Mouse (Mus musculus): Measurements from ENCODE around the gene Fbxo34. TPM values are rescaled to one million over a fixed set of nuclear protein-coding genes. Genes with fewer than 3 reads are reported as not detected.

The Fbxo34 gene
- total and polyA plus RNA-seq, 2 experiments, result 9.7 to 12.7 TPM

- no peak for DNase-seq (ENCODE audit: extremely low read depth, low read depth, low spot score)
- Histone ChIP-seq H3K4me3 (ENCODE audit: insufficient read depth, low read depth, low read length) (no peak overlapping the region), H3K79me2 (ENCODE audit: control insufficient read depth, insufficient read depth, low read length) (no peaks in the 10 kb centered on the region), H3K36me3 (ENCODE audit: control insufficient read depth, insufficient read depth, low read length) (no peaks in the 10 kb centered on the region), H3K9ac (ENCODE audit: low read depth, low read length) (no peak overlapping the region), H3K27ac (replicated peaks; ENCODE audit: insufficient read depth, low read depth, low read length) (no peak overlapping the region), H3K4me1 (ENCODE audit: control insufficient read depth, insufficient read depth, low read length) (no peaks in the 10 kb centered on the region), H3K27me3 (ENCODE audit: control insufficient read depth, insufficient read depth, low read length) (no peaks in the 10 kb centered on the region)
- TF ChIP-seq POLR2A (IDR thresholded peaks at IDR 0.05; ENCODE audit: extremely low read depth, insufficient read depth, low read length), result no peak
- TF ChIP-seq CTCF (IDR thresholded peaks at IDR 0.05; ENCODE audit: low read depth, low read length), result no peak
- 87% methylated on average over 11 of the region's 11 CpGs for WGBS
Measured at GRCm38 (mm10) chr14:47574721-47575120, 124.5 kb downstream of the Fbxo34 start.

DNA sequence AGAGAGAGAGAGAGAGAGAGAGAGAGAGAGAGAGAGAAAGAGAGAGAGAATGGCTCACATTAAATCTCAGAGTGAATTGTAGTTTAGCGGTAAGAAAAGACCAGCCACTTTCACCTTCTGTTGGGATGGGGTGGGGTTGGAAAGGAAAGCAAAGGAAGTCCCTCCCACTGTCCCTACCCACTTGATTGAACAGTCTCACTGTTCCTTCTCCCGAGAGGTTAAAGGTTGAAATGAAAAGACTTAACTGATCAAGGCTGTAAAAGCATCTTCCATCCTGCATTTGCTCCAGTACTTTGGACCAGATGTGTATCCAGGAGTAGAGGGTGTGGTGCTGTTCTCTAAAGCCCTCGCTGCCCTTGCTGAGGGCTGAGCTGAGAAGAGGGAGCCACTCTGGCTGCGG lies 126.5 kb downstream of the Fbxo34 start:
- 71% methylated on average over 4 of the region's 4 CpGs for WGBS

DNA sequence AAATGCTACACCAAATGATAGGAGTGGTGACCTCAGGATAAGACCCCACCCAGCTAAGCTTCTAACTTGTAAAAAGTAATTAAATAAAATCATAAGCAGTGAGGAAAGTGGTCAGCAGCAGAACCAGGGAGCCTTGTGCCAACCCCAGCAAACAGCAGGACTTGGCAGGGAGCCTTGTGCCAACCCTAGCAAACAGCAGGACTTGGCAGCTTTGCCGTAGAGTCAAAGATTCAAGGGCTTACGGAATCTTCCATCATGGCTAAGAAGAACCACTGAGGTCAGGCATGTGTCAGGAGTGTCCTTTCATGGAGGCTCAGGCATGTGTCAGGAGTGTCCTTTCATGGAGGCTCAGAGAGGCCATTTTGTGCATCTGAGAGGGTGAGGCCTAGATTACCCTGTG lies 127.9 kb downstream of the Fbxo34 start:
- WGBS, result 16% methylated on average over 2 of the region's 2 CpGs

More for the DNA sequence above, 126.5 kb downstream of the Fbxo34 start:
- TF ChIP-seq POLR2A (IDR thresholded peaks at IDR 0.05; ENCODE audit: extremely low read depth, insufficient read depth, low read length) (no peak), CTCF (IDR thresholded peaks at IDR 0.05; ENCODE audit: low read depth, low read length) (no peak)
- no peak overlapping the region for H3K9ac ChIP-seq (ENCODE audit: low read depth, low read length)
- no peak for DNase-seq (ENCODE audit: extremely low read depth, low read depth, low spot score)
- no peaks in the 10 kb centered on the region for H3K4me1 ChIP-seq (ENCODE audit: control insufficient read depth, insufficient read depth, low read length)
- H3K4me3 ChIP-seq (ENCODE audit: insufficient read depth, low read depth, low read length), result no peak overlapping the region
- H3K79me2 ChIP-seq (ENCODE audit: control insufficient read depth, insufficient read depth, low read length), result no peaks in the 10 kb centered on the region
- no peaks in the 10 kb centered on the region for H3K27me3 ChIP-seq (ENCODE audit: control insufficient read depth, insufficient read depth, low read length)
- H3K27ac ChIP-seq (replicated peaks; ENCODE audit: insufficient read depth, low read depth, low read length), result no peak overlapping the region
- no peaks in the 10 kb centered on the region for H3K36me3 ChIP-seq (ENCODE audit: control insufficient read depth, insufficient read depth, low read length)

DNA sequence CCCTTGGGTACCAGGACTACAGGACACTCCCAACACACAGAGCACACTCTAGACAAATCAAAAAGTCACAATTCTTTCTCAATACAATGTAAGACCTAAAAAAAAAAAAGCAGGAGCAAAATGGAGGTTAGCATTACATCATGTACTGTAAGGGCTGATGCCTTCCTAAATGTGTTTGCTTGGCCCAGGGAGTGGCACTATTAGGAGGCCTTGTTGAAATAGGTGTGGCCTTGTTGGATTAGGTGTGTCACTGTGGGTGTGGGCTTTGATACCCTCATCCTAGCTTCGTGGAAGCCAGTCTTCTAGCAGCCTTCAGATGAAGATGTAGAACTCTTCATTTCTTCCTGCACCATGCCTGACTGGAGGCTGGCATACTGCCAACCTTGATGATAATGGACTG lies 131.1 kb downstream of the Fbxo34 start:
- no peaks in the 10 kb centered on the region for H3K36me3 ChIP-seq (ENCODE audit: control insufficient read depth, insufficient read depth, low read length)
- no peak overlapping the region for H3K4me3 ChIP-seq (ENCODE audit: insufficient read depth, low read depth, low read length)
- H3K9ac ChIP-seq (ENCODE audit: low read depth, low read length), result no peak overlapping the region
- no peak for DNase-seq (ENCODE audit: extremely low read depth, low read depth, low spot score)
- H3K27me3 ChIP-seq (ENCODE audit: control insufficient read depth, insufficient read depth, low read length), result no peaks in the 10 kb centered on the region
- H3K4me1 ChIP-seq (ENCODE audit: control insufficient read depth, insufficient read depth, low read length), result 0 out of 2 replicates have a peak, but pooled peaks cover 2% of the 10 kb centered on the region
- WGBS, result 45% methylated on average over 1 of the region's 1 CpGs
- TF ChIP-seq CTCF (IDR thresholded peaks at IDR 0.05; ENCODE audit: low read depth, low read length) (no peak), POLR2A (IDR thresholded peaks at IDR 0.05; ENCODE audit: extremely low read depth, insufficient read depth, low read length) (no peak)
- H3K79me2 ChIP-seq (ENCODE audit: control insufficient read depth, insufficient read depth, low read length), result no peaks in the 10 kb centered on the region
- H3K27ac ChIP-seq (replicated peaks; ENCODE audit: insufficient read depth, low read depth, low read length), result no peak overlapping the region

More for the DNA sequence above, 127.9 kb downstream of the Fbxo34 start:
- Histone ChIP-seq H3K4me1 (ENCODE audit: control insufficient read depth, insufficient read depth, low read length) (no peaks in the 10 kb centered on the region), H3K27me3 (ENCODE audit: control insufficient read depth, insufficient read depth, low read length) (no peaks in the 10 kb centered on the region), H3K36me3 (ENCODE audit: control insufficient read depth, insufficient read depth, low read length) (no peaks in the 10 kb centered on the region), H3K4me3 (ENCODE audit: insufficient read depth, low read depth, low read length) (no peak overlapping the region), H3K9ac (ENCODE audit: low read depth, low read length) (no peak overlapping the region), H3K79me2 (ENCODE audit: control insufficient read depth, insufficient read depth, low read length) (no peaks in the 10 kb centered on the region), H3K27ac (replicated peaks; ENCODE audit: insufficient read depth, low read depth, low read length) (no peak overlapping the region)
- no peak for TF ChIP-seq CTCF (IDR thresholded peaks at IDR 0.05; ENCODE audit: low read depth, low read length)
- TF ChIP-seq POLR2A (IDR thresholded peaks at IDR 0.05; ENCODE audit: extremely low read depth, insufficient read depth, low read length), result no peak
- peak; percentile 78 for DNase-seq (ENCODE audit: extremely low read depth, low read depth, low spot score)

Other genes starting within 250 kb of the Fbxo34 start
- gene Wdhd1, start 173.6 kb upstream of the Fbxo34 start, total RNA-seq (2014; rRNA removed), result 1.0 and 1.3 TPM in 2 replicates
- gene Wdhd1, start 173.6 kb upstream of the Fbxo34 start, polyA plus RNA-seq (2012; rRNA removed), result 0.21 and 0.24 TPM in 2 replicates
- 8.3 and 9.1 TPM in 2 replicates for gene Socs4, start 173.5 kb upstream of the Fbxo34 start, total RNA-seq (2014; rRNA removed)
- gene Socs4, start 173.5 kb upstream of the Fbxo34 start, polyA plus RNA-seq (2012; rRNA removed), result 1.8 and 2.1 TPM in 2 replicates
- 22.2 and 25.6 TPM in 2 replicates for gene Mapk1ip1l, start 152.2 kb upstream of the Fbxo34 start, total RNA-seq (2014; rRNA removed)
- gene Mapk1ip1l, start 152.2 kb upstream of the Fbxo34 start, polyA plus RNA-seq (2012; rRNA removed), result 33.6 and 35.4 TPM in 2 replicates
- 6.8 and 7.2 TPM in 2 replicates for gene Lgals3, start 82.7 kb upstream of the Fbxo34 start, total RNA-seq (2014; rRNA removed)
- 5.2 and 7.9 TPM in 2 replicates for gene Lgals3, start 82.7 kb upstream of the Fbxo34 start, polyA plus RNA-seq (2012; rRNA removed)
- gene Dlgap5, start 32.0 kb upstream of the Fbxo34 start, total RNA-seq (2014; rRNA removed), result 0.74 and 1.2 TPM in 2 replicates
- gene Dlgap5, start 32.0 kb upstream of the Fbxo34 start, polyA plus RNA-seq (2012; rRNA removed), result 0.04 TPM in 1 of 2 replicates, not detected in the other
- gene Atg14, start 120.2 kb downstream of the Fbxo34 start, total RNA-seq (2014; rRNA removed), result 13.0 and 13.5 TPM in 2 replicates
- 7.4 and 8.9 TPM in 2 replicates for gene Atg14, start 120.2 kb downstream of the Fbxo34 start, polyA plus RNA-seq (2012; rRNA removed)
- 14.2 and 18.4 TPM in 2 replicates for gene Ktn1, start 198.0 kb downstream of the Fbxo34 start, total RNA-seq (2014; rRNA removed)
- gene Ktn1, start 198.0 kb downstream of the Fbxo34 start, polyA plus RNA-seq (2012; rRNA removed), result 1.0 and 1.9 TPM in 2 replicates